Mouse (Mus musculus) CD4-positive, CD25-positive, alpha-beta regulatory T cell, adult 4 months (primary cell): ENCODE measurements around the gene Stk32b. TPM values are rescaled to one million over a fixed set of nuclear protein-coding genes. Genes with fewer than 3 reads are reported as not detected.

Source experiments
- ATAC-seq: one replicate; pipeline ENCODE4 v1.8.0; 2017
- polyA plus RNA-seq, 2 experiments: library from polyadenylated mRNA; unstranded; fragments of 100-300 nt; shearing (Covaris generic); gene quantifications; one replicate each; pipeline ENCODE4 v1.2.1; 2017

Gene Stk32b
- polyA plus RNA-seq, 2 experiments from 2014 or later: not detected

GRCm38 (mm10) chr5:37659177-37659576 is 57.8 kb downstream of the Stk32b start:
- no peak for ATAC-seq

- ATAC-seq: no peak
Measured at GRCm38 (mm10) chr5:37657741-37658140, 59.2 kb downstream of the Stk32b start.

DNA sequence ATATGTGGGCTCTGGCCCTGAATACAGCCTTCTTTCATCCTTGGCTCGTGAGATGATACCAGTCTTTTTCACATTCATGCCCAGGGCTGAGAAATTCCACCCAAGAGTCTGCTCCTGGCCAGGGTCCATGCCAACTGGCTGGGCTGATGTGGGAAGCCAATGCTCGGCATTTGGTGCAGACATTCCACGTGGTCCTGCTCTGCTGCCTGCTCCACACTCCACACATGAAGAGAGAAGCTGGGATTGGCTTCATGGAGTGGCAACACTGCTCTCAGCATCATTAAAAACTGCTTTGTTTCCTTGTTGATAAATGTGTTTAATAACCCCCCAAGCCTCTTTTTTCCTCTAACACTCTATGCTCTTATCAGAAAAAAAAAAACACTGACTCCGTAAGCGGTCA is 61.8 kb downstream of the Stk32b start:
- ATAC-seq: no peak

GRCm38 (mm10) chr5:37650681-37651211 is 66.2 kb downstream of the Stk32b start:
- ATAC-seq: no peak

DNA sequence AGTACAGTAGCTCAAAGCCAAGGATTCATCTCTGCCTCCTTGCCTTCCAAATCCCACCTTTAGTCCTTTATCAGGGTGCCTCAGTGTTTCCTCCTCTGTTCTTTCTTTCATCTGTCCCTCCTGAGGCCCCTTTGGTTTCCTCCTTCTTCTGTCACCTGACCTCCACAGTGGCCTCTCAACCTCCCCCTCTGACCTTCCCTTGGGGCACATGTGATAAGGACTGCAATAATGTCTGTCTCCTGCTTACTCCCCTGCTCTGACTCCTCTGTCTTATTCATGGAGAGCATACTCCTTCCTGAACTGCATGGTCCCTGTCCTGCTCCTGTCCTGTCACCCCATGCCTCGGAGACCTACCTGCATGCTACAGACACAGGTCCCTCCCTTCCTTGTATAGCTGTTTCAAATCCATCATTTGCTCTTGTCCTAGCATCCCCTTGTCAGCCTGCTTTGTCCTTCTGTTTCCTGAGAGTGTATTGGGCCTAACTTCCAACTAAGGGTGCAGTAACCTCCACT is 66.8 kb downstream of the Stk32b start:
- ATAC-seq: no peak

DNA sequence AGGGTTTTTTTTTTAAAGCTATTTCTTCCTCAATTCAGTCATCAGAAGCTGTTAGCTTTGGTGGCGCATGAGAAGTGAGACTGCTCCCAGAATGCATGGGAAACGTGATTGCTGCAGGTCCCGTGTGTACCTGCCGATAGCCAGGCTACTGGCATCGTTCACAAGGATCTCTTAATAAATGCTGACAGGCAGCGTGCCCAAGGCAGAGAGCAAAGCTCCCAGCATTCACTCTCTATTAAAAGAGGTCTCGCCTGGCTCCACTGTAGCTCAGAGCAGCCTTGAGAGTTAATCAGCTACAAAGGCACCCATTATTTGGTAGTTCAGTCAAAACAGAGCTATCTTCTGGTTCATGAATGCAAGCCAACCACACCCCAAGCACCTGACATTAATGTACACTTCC is 72.9 kb downstream of the Stk32b start:
- no peak for ATAC-seq

- no peak for ATAC-seq
Measured at GRCm38 (mm10) chr5:37642486-37642885, 74.5 kb downstream of the Stk32b start.

GRCm38 (mm10) chr5:37634791-37635190 is 82.2 kb downstream of the Stk32b start:
- no peak for ATAC-seq

DNA sequence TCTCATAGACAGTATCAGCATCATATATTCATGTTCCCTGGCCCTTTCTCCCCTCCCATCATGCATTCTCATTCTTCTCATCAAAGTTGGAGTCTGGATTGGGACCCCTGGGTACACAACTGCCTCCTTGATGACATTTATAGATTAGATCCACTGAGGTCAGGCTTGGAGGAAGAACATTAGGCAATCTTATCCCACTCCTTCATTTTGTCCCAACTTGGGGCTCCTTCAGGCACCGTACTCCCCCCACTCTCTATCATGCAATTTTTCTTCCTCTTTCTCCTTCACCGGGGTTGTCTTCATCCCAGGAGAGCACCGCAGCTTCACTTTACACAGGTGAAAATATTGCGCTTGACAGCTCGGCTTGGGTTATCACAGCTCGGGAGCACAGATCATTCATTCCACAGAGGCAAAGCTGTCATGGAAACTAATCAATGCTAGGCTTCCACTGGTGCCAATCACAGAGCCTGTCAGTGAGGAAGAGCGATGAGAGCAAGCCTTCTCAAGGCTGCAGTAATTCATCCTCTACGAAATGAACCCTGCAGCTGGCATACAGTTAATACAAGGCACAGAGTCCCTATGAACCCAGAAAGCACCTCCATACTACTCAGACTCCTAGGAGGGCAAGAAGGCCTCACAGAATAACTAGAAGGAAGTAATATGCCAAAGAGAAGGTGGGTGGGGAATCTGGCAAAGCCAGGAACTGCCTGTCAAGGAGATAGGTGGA is 89.4 kb downstream of the Stk32b start:
- no peak for ATAC-seq

DNA sequence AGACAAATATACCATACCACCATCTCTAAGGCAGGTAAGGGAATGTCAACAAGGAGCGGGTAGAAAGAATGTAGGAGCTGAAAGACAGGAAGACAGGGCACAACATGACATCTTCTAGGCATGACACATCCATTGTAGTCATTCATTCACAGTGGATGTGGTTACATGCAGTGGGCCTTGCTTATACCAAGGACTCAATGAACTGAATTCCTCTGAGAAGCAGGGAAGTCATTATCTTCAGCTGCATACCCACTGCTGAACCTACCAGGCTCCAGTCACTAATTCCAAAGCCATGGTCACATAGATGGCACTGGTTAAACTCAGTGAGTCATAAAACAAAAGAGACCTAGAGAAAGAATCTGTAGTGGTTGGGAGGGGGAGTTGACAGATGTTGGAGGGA is 105.1 kb downstream of the Stk32b start:
- ATAC-seq: no peak

GRCm38 (mm10) chr5:37599566-37599965 is 117.4 kb downstream of the Stk32b start:
- no peak for ATAC-seq

DNA sequence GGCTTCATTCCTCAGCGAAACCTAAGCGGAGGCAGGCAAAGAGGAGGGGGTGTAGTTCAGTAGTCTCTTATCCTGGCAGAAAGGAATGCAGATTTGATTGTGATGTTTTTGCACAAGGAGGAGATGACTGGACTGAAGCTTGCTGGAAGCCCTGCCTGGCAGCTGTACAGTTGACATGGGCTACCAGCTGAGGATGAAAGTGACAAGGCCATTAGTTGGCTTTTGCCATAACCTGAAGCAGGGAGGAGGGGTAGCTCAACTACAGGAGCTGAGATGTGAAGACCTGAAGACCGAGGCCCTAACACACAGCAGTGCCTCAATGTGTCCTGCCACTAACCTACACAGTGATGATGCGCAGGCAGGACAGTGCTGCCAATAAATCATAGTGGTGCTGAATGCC is 118.7 kb downstream of the Stk32b start:
- ATAC-seq: no peak

- no peak for ATAC-seq
Measured at GRCm38 (mm10) chr5:37592411-37592810, 124.6 kb downstream of the Stk32b start.

DNA sequence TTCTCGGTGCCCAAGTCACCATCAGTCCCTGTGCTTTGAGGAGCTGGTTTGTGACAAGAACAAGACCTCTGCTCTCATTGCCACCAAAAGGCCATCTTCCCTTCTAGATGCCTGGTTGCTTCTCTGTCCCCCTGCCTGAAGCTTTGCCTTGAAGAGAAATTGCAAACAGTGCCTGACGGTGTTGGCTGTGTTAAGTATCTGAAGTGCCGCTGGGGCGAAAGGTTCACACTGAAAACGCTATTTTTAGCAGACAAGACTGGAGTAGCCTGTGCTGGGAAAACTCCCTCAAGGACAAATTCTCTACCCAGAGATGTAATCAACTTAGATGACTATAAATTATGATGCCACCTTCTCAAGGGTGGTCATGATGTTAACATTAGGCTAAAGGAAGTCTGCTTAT is 129.1 kb downstream of the Stk32b start:
- ATAC-seq: no peak

- no peak for ATAC-seq
Measured at GRCm38 (mm10) chr5:37586071-37586470, 130.9 kb downstream of the Stk32b start.

GRCm38 (mm10) chr5:37575427-37575826 is 141.5 kb downstream of the Stk32b start:
- ATAC-seq: no peak

- ATAC-seq: no peak
Measured at GRCm38 (mm10) chr5:37557274-37557815, 159.6 kb downstream of the Stk32b start.

GRCm38 (mm10) chr5:37554231-37554630 is 162.7 kb downstream of the Stk32b start:
- no peak for ATAC-seq

- ATAC-seq: no peak
Measured at GRCm38 (mm10) chr5:37551649-37552048, 165.3 kb downstream of the Stk32b start.

DNA sequence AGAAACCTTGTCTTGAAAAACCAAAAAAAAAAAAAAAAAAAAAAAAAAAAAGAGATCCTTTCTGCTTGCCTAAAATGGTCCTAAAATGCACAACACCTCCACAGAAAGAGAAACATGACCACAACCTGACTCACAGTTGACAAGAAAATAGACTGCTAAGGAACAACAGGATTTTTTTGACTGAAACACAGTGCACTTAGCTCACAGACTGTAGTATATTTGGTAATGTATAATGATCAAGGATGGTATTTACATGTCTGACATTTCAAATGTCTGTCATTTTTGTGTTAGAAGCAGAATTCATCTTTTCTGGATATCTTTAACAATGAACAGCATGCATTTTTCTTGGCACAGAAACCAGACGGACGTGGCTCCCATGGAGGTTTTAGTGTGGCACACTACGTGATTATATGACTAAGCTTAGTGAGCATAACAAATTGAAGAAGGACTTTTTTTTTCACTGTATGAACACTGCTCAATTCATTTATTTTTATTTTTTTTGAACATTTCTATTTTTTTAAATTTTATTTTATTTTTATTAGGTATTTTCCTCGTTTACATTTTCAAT is 181.2 kb downstream of the Stk32b start:
- no peak for ATAC-seq

DNA sequence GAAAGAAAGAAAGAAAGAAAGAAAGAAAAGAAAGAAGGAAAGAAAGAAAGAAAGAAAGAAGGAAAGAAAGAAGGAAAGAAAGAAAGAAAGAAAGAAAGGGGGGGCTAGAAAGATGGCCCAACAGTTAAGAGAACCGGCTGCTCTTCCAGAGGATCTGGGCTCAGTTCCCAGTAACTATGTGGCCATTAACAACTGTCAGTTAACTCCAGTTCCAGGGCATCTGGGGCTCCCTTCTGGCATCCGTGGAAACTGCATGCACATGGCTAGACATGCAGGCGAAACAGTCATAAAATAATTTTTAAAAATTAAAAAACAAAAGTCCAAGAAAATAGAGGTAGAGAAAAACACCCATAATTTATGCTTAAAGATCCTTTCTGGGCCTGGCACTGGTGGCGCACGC is 181.7 kb downstream of the Stk32b start:
- no peak for ATAC-seq

DNA sequence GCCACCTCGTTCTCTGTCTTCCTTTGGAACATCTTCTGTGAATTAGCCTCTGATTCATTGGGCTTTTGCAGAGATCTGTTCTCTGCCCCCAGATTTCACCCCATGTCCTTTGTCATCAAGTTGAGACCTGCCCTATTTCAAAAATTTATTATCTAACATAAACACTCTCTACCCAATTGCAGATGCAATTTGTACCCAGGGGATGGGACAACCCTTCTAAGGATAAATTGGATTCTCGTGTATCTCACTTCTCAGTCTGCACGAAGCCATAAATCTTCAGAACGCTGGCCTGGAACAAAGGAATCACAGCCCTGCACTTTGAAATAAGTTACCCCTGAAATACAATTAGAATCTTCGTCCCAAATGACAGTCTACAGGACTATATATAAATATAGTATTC is 191.6 kb downstream of the Stk32b start:
- no peak for ATAC-seq

- ATAC-seq: no peak
Measured at GRCm38 (mm10) chr5:37520441-37520840, 196.5 kb downstream of the Stk32b start.

GRCm38 (mm10) chr5:37512479-37512878 is 204.5 kb downstream of the Stk32b start:
- ATAC-seq: no peak
